8 mouse cellular contexts compared by ENCODE assay signal in the genomic region with DNA sequence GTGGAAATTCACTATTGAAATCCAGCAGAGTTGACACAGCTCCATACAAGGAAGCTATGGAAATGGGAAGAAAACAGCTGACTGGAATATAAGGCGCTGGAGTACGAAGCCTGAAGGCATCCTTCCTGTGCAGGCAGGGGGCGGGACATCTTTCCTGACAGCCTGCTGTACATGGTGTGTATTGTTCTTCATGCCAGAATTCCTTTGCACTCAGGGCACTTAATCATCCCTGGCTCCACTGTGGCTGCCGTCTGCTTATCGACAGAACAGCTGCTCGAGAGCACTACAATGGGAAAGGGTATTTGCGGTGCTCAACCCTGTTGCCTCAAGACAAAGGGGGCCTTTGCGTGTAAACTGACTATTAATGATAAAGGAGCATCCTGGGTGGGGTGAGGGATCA. TPM values are rescaled to one million over a fixed set of nuclear protein-coding genes. Genes with fewer than 3 reads are reported as not detected.
DNase-seq lines count a peak whose midpoint lies in the region; ATAC-seq and TF ChIP-seq lines count a peak whose summit lies in the region.

No protein-coding gene starts in this region.

- TF ChIP-seq CTCF in forebrain, postnatal 0 days (IDR thresholded peaks at IDR 0.05; ENCODE audit: low read depth) = no peak
- TF ChIP-seq CTCF in gastrocnemius, adult 2 months (IDR thresholded peaks at IDR 0.05) = no peak

- no peak overlapping the region for H3K9ac ChIP-seq in forebrain, postnatal 0 days
- no peak overlapping the region for H3K9ac ChIP-seq in kidney, embryonic 16.5 days (replicated peaks; ENCODE audit: low read length)
- H3K9ac ChIP-seq in midbrain, embryonic 11.5 days (ENCODE audit: low read length) = no peak overlapping the region

- no peak overlapping the region for H3K4me3 ChIP-seq in forebrain, postnatal 0 days (ENCODE audit: low read depth, low read length)
- H3K4me3 ChIP-seq in kidney, embryonic 16.5 days (ENCODE audit: low read length) = no peak overlapping the region
- H3K4me3 ChIP-seq in midbrain, embryonic 11.5 days (ENCODE audit: low read depth, low read length) = no peak overlapping the region
- H3K4me3 ChIP-seq in gastrocnemius, adult 2 months = no peak overlapping the region

- H3K9me3 ChIP-seq in forebrain, postnatal 0 days (ENCODE audit: low read length) = 0 out of 2 replicates have a peak, but pooled peaks cover 3% of the 10 kb centered on the region
- no peaks in the 10 kb centered on the region; the same call in 1 of the 2 replicates for H3K9me3 ChIP-seq in kidney, embryonic 16.5 days (ENCODE audit: low read length)
- no peaks in the 10 kb centered on the region for H3K9me3 ChIP-seq in midbrain, embryonic 11.5 days (ENCODE audit: control insufficient read depth, low read length)

- no peak overlapping the region for H3K4me2 ChIP-seq in forebrain, postnatal 0 days (ENCODE audit: low read depth)
- no peak overlapping the region for H3K4me2 ChIP-seq in kidney, embryonic 16.5 days (replicated peaks; ENCODE audit: low read depth, low read length)
- H3K4me2 ChIP-seq in midbrain, embryonic 11.5 days = no peak overlapping the region

- H3K36me3 ChIP-seq in forebrain, postnatal 0 days (ENCODE audit: insufficient read depth) = no peaks in the 10 kb centered on the region
- no peaks in the 10 kb centered on the region for H3K36me3 ChIP-seq in kidney, embryonic 16.5 days (ENCODE audit: insufficient read depth, low read length)
- H3K36me3 ChIP-seq in midbrain, embryonic 11.5 days (ENCODE audit: control insufficient read depth, insufficient read depth, low read length) = no peaks in the 10 kb centered on the region

- peak; percentile 20 to 34 for DNase-seq in right cerebral cortex, postnatal 10 days (ENCODE audit: low spot score in 2 of 2)
- DNase-seq in right cerebral cortex, postnatal 36 days (ENCODE audit: low spot score in 2 of 2) = no peak
- DNase-seq in forebrain, postnatal 0 days = peak; percentile 25
- no peak for DNase-seq in midbrain, embryonic 11.5 days (ENCODE audit: low spot score, missing footprints)
- DNase-seq in gastrocnemius, adult 2 months = no peak
- DNase-seq in testis, postnatal 10 days (ENCODE audit: low spot score) = no peak
- DNase-seq in urinary bladder, postnatal 14 days (ENCODE audit: low spot score) = no peak

- WGBS in forebrain, postnatal 0 days = 28% methylated on average over 8 of the region's 8 CpGs
- 31% methylated on average over 8 of the region's 8 CpGs for WGBS in kidney, embryonic 16.5 days
- 59% methylated on average over 8 of the region's 8 CpGs for WGBS in midbrain, embryonic 11.5 days

- H3K4me1 ChIP-seq in forebrain, postnatal 0 days (ENCODE audit: insufficient read depth) = no peaks in the 10 kb centered on the region
- peaks cover 3% of the 10 kb centered on the region; the same call in 1 of the 2 replicates for H3K4me1 ChIP-seq in kidney, embryonic 16.5 days (ENCODE audit: insufficient read depth, low read length)
- H3K4me1 ChIP-seq in midbrain, embryonic 11.5 days (ENCODE audit: control insufficient read depth, insufficient read depth, low read length) = no peaks in the 10 kb centered on the region

- ATAC-seq in forebrain, postnatal 0 days = peak; percentile 78
- peak; percentile 76 for ATAC-seq in kidney, embryonic 16.5 days (ENCODE audit: low FRiP score, low TSS enrichment)
- peak; percentile 42 for ATAC-seq in midbrain, embryonic 11.5 days (ENCODE audit: low FRiP score)

- intact Hi-C loops in gastrocnemius, adult 2 months (cut with DNase I) = no loop called here

- no peaks in the 10 kb centered on the region for H3K27me3 ChIP-seq in forebrain, postnatal 0 days (ENCODE audit: insufficient read depth, low read length)
- H3K27me3 ChIP-seq in kidney, embryonic 16.5 days (ENCODE audit: insufficient read depth, low read length) = no peaks in the 10 kb centered on the region
- H3K27me3 ChIP-seq in midbrain, embryonic 11.5 days (ENCODE audit: control insufficient read depth, insufficient read depth, low read length) = no peaks in the 10 kb centered on the region

- H3K27ac ChIP-seq in forebrain, postnatal 0 days (ENCODE audit: low read depth, low read length) = no peak overlapping the region
- no peak overlapping the region; the same call in 1 of the 2 replicates for H3K27ac ChIP-seq in kidney, embryonic 16.5 days (ENCODE audit: low read length)
- H3K27ac ChIP-seq in midbrain, embryonic 11.5 days (ENCODE audit: low read depth, low read length) = no peak overlapping the region
- H3K27ac ChIP-seq in gastrocnemius, adult 2 months = no peak overlapping the region

RNA-seq across cellular contexts. Expression of a gene that starts 33.0 kb away (rescaled TPM):
- total RNA-seq in forebrain, postnatal 0 days (2014; rRNA removed) = 33.2 and 39.0 TPM in 2 replicates
- 17.6 and 22.1 TPM in 2 replicates for polyA plus RNA-seq in forebrain, postnatal 0 days (2015; fragmentation: Nextera tagmentation; extraction: Ambion mirVana)
- 20.9 and 26.4 TPM in 2 replicates for polyA plus RNA-seq in kidney, embryonic 16.5 days (2015; fragmentation: Nextera tagmentation; extraction: Ambion mirVana)
- 7.3 and 7.4 TPM in 2 replicates for polyA plus RNA-seq in midbrain, embryonic 11.5 days (2014; fragmentation: Nextera tagmentation; extraction: Ambion mirVana)
- total RNA-seq in gastrocnemius, adult 2 months (2021) = 1 to 10 TPM; 3.4 to 5.9 TPM

Comparison
In these comparisons a context has a peak if more than half of its experiments do, and no peak if none do; other contexts are left out.
1. DNase-seq: peak in right cerebral cortex, postnatal 10 days (2 of 2) and forebrain, postnatal 0 days (single experiment); none in right cerebral cortex, postnatal 36 days (0 of 2), midbrain, embryonic 11.5 days (single experiment), gastrocnemius, adult 2 months (single experiment), testis, postnatal 10 days (single experiment) and urinary bladder, postnatal 14 days (single experiment).
2. Peak in every context shown above with its lines, with median percentiles within 50 percentile points of each other: ATAC-seq.